Mouse (Mus musculus): ENCODE data around the gene Numbl.
"Not testable (repeated sequence)": the region's sequence is repeated elsewhere in the genome, so short reads cannot be mapped to it uniquely, and the experiment has no call there.

The Numbl gene

DNA sequence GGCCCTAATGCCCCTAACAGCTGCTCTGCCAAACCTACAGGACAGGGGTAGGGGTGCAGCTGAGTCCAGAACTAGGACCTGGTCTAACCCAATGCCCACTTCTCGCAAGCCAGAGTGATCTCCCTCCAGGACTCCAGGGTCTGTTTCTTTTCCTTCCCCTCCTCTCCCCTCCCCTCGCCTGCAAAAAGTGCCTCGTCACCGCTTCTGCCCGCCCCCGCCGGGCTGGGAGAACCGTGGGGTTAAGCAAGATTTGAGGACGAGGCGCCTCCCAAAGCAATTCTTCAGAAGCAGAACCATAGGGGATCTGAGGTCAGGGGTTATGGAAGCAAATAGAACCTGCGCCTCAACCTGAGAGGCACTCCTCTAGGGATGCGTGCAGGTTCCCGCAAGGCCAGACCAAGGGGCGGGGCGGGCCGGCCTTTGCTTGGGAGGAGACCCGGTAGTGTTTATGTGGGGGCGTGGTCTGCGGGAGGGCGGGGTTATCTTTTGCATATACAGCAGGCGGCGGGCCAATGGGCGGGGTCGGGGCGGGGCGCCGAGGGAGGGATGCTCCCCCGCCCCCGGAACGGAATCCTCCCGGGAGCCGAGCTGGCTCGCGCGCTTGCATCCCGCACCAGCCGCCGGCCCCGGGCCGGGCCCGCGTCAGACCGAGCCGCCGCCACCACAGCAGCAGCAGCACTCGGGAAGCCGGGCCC lies at the start of gene Numbl:
Numbl (plus strand) TSS at position 229 of the 695 bp plus-strand sequence.
- DNase-seq (ENCODE audit: low read depth) = peak; percentile 87

- no peak for DNase-seq (ENCODE audit: low read depth)
Observed at GRCm38 (mm10) chr7:27212626-27213025, 45.6 kb upstream of the Numbl start.

GRCm38 (mm10) chr7:27218586-27218985 lies 39.6 kb upstream of the Numbl start:
- DNase-seq (ENCODE audit: low read depth) = no peak

DNA sequence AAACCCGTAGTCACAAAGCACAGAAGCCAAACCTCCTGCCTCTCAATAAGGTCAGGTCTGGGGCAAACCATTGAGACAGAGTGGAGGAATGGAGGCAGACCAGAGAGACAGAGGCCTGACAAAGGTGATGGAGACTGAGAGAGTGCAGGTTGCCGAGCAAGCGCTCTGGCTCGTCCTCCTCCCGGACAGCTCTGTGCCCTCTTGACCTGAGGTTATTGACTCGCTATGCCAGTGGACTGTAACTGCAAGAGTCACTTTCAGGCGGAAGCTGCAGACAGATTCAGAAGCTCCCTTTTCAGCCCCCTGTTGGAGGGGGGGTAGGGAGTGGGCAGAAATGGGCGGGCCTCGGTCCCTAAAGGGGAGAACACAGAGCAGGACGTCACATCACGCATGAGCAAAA lies 38.3 kb upstream of the Numbl start:
- DNase-seq (ENCODE audit: low read depth) = no peak

- no peak for DNase-seq (ENCODE audit: low read depth)
Observed at GRCm38 (mm10) chr7:27221939-27222338, 36.3 kb upstream of the Numbl start.

- no peak for DNase-seq (ENCODE audit: low read depth)
Observed at GRCm38 (mm10) chr7:27222538-27222937, 35.7 kb upstream of the Numbl start.

DNA sequence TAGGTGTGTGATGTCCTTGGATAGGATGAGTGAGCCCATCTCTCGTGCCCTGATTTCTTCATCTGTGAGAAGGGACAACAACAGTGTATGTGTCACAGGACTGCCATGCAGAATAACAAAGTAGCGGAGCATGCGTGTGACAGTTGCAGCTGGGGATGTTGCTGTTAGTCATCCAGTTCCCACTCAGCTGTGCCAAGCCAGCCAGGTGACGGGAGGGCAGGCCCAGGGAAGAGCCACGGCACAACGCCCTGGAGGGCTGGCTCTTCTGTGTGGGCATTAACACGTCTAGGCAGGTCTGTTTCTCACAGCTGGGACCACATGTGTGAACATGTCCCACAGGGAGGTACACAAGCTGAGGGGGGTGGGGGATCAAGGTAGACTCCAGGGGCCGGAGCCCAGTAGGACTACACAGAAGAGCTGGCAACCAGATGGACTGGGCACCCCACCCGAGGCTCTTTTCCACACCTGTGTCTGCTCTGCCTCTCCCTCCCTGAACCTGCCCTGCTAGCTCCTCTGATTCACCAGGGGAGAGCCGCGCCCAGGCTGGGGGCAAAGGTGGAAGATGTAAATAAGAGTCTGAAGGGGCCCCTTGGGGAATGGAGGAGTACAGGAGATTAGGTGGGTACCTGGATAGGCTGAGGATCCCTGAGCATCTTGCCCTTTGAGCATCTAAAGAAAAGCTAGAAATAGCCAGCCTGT lies 33.2 kb upstream of the Numbl start:
- DNase-seq (ENCODE audit: low read depth) = no peak

DNA sequence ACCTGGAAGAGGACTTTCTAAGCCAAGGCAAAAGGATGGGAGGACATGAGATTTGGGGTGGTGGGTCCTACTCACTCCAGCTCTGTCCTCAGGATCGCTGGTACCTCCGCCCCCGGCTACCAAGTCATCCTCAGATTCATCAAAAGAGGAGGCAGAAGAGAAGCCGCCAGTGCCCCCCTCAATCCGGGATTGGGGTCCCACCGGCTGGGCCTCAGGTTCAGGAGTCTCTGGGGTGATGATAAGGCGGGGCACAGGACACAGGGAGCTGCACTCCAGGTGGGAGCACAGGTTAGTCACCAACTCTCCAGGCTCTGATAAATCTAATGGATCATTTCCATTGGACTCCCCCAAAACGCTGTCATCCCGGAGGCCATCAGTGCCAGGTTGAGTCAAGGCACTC lies 31.0 kb upstream of the Numbl start:
- DNase-seq (ENCODE audit: low read depth) = no peak

DNA sequence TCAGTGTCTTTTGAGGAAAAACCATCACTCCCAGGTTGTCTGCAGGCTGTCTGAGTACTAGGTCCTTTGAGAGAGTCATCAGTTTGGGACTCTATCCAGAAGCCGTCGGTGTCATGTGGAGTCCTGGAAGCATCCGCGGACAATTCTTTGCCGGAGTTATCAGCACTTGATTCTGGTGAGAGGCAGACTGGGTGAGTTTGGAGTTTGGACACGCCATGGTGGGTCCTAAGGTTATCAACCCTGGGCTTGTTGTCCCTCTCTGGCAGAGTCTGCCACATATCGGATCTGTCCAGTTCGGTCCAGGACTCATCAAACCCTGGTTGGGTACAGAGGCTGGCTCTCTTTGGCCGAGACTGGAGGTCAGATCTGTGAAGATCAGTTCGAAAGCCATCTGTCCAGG lies 30.6 kb upstream of the Numbl start:
- DNase-seq (ENCODE audit: low read depth) = no peak

DNA sequence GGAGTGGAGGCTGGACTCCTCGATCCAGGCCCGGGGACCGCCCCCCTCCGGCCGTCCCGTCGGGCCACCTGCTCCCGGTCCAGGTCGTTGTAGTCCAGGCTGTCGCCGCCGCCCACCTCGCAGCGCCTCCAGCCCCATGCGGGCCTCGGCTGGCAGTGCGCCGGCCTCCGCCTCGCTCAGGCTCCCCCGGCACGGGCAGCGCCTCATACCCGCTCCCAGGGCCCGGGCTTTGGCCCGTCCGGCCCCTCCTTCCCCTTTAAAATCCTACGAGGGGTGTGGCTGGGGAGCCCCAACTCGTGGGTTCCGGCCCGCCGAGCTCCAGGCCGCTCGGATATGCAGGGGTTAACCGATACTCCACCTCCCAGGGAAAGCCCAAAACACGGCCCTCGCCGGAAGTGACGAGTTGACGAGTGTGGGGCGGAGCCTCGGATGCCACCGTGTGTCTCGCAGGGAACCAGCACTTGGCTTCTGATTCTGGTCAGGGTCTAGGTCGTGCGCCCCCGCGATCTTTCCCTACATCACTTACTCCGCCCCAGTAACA lies 29.9 kb upstream of the Numbl start, which contains the start of gene Itpkc:
Itpkc (minus strand) TSS at position 381 of the 541 bp plus-strand sequence.
- DNase-seq (ENCODE audit: low read depth) = peak; percentile 96

DNA sequence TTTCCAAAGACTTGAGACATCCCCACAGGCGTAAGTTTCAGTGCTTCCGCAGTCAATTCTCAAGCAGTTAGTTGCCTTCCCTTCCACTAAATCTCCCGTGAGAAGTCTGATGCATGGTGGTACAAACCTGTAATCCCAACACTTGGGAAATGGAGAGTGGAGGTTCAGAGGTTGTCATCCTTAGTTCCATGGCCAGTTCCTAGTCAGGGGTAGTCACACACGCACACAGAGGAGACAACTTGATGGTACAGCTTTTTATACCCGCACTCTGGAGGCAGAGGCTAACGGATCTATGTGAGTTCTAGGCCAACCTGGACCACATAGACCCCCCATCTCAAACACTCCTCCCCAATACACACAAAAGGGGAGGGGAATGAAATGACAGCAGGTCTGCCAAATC lies 29.4 kb upstream of the Numbl start:
- DNase-seq (ENCODE audit: low read depth) = no peak

GRCm38 (mm10) chr7:27230781-27231180 lies 27.5 kb upstream of the Numbl start:
- DNase-seq (ENCODE audit: low read depth) = no peak

DNA sequence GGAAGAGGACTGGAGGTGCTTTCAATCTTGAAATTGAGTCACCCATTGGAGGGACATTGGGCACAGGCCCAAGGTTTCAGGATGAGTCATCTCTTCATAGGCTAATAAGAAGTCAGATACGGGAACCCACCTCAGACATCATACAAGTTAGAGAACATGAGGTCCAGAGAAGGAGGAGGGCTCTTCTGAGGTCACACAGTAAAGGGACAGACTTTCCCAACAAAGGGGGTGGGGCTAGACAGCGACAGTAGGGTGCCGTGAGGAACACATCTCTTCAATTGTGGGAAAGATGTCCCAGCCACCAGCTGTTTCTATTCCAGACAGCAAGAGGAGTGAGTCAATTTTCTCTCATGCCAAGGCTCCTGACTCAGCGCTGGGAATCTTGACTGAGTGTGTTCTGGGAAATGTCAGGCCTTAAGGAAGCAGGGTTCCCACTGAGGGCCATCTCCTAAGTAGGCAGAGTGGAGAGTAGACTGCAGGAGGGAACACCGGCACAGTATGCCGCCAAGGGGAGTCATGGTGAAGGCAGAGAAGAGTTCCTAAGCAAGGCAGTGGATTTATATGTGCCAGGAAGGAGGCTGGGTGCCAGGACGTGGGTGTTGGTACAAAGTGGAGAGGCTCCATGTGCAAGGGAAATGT lies 26.4 kb upstream of the Numbl start:
- no peak for DNase-seq (ENCODE audit: low read depth)

DNA sequence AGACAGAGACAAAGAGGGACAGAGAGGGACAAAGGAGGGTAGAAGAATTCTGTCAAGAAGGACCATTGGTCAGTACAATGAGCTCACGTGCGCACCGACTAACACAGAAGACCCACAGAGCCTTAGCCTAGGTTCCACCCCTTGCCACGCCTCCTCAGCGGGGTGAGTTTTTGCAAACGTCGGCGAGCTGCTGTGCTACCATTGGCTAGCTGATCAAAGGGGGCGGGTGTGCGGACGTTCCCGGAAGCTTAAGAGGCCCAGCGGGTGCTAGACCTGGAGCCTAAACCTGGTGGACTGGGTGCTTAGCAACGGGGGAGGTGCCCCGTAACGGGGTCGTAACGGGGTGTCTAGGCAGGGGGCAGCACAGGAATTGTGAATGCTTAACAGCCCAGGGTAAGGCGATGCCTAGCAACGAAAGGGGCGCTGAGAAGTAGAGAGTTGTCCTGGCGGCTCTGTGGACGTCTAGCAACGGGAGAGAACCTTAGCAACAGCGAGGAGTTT lies 25.4 kb upstream of the Numbl start, which contains the start of gene Coq8b:
Coq8b (plus strand) TSS at position 243 of the 501 bp plus-strand sequence.
- DNase-seq (ENCODE audit: low read depth) = peak; percentile 94

DNA sequence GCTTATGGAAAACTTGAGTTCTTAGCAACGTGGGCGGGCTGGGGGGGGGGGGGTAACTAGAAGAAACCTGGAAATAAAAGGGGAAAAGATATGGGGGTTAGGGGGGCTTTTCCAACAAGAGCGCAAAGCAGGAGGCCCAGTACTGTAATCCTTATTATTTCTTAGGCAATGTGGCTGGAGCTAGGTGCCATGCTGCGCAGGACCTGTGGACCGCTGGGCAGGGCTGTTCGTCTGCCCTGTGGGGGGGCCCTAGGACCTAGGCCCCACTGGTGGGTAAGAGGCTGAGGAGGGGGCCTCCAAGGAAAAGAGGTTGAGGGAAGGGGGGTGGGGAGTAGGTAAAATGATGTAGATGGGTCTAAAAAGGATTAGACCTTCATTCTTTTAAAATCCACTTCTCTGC lies 24.9 kb upstream of the Numbl start:
- DNase-seq (ENCODE audit: low read depth) = no peak

DNA sequence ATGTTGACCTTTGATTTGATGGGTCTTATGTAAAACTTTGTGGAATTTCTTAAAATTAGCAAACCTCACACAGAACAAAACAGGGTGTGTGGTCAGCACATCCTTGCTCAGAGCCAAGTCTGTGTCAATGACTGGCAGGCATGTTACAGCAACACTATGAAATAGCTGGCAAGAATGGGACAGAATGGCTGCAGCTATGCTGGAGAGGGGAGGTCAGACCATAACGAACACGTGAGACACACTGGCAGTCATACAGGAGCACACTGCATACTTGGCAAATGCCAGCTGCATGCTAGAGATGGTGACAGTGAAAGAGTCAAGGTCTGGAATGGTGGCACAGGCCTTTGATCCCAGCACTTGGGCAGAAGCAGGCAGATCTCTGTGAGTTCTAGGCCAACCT lies 22.5 kb upstream of the Numbl start:
- no peak for DNase-seq (ENCODE audit: low read depth)

GRCm38 (mm10) chr7:27237527-27237926 lies 20.7 kb upstream of the Numbl start:
- no peak for DNase-seq (ENCODE audit: low read depth)

- DNase-seq (ENCODE audit: low read depth) = no peak
Observed at GRCm38 (mm10) chr7:27238568-27238967, 19.7 kb upstream of the Numbl start.

GRCm38 (mm10) chr7:27243211-27243610 lies 15.0 kb upstream of the Numbl start:
- DNase-seq (ENCODE audit: low read depth) = no peak

DNA sequence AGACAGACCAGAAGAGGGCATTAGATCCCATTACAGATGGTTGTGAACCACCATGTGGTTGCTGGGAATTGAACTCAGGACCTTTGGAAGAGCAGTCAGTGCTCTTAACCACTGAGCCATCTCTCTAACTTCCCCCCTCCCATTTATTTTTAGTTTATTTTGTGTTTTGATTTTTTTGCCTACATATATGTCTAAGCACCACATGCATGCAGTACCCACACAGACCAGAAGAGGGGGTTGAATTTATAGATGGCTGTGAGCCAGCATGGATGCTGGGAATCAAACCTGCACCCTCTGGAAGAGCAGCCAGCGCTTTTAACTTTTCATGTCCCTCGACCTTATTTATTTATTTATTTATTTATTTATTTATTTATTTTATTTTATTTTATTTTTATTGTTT lies 14.1 kb upstream of the Numbl start:
- not testable (repeated sequence) for DNase-seq (ENCODE audit: low read depth)

GRCm38 (mm10) chr7:27249146-27249545 lies 9.1 kb upstream of the Numbl start:
- DNase-seq (ENCODE audit: low read depth) = no peak

- DNase-seq (ENCODE audit: low read depth) = no peak
Observed at GRCm38 (mm10) chr7:27249928-27250327, 8.3 kb upstream of the Numbl start.

- no peak for DNase-seq (ENCODE audit: low read depth)
Observed at GRCm38 (mm10) chr7:27251946-27252345, 6.3 kb upstream of the Numbl start.
